Mouse (Mus musculus) bone marrow, adult 2 months (tissue): ENCODE results near the gene Apobr. TPM values are rescaled to one million over a fixed set of nuclear protein-coding genes. Genes with fewer than 3 reads are reported as not detected.

Experiments used
- H3K27ac ChIP-seq: fragments of 200-500 bp; 2 replicates; pipeline ENCODE4 v1.5.1; 2012; ENCODE audit warnings: low read depth, mild to moderate bottlenecking, control low read depth, inconsistent platforms, low read length; ENCODE audit not compliant: control insufficient read depth, poor library complexity, insufficient read depth
- H3K4me1 ChIP-seq: fragments of 200-500 bp; 2 replicates; pipeline ENCODE4 v1.6.1; 2011; ENCODE audit warnings: low read length; ENCODE audit not compliant: control insufficient read depth, insufficient read depth
- H3K4me3 ChIP-seq: fragments of 200-500 bp; replicated peaks from 2 replicates; pipeline ENCODE3; 2011; ENCODE audit warnings: mild to moderate bottlenecking, low read depth, low read length, control low read depth; ENCODE audit not compliant: control insufficient read depth
- CTCF ChIP-seq: fragments of 200-500 bp; IDR thresholded peaks from 2 replicates; pipeline ENCODE4 v1.5.1; 2011; ENCODE audit warnings: low read length, control low read depth; ENCODE audit not compliant: control insufficient read depth, insufficient read depth
- POLR2A ChIP-seq: fragments of 200-500 bp; IDR thresholded peaks from 2 replicates; pipeline ENCODE4 v1.6.1; 2011; ENCODE audit warnings: low read depth, mild to moderate bottlenecking, control low read depth, low read length, borderline replicate concordance; ENCODE audit not compliant: control insufficient read depth
- WGBS: fragments of 180-500 bp; shearing (Covaris S2); methylation state at CpG from one replicate; pipeline ENCODE4 v1.1.7; 2018; 5-methylcytosine and 5-hydroxymethylcytosine counted together
- polyA plus RNA-seq: library from polyadenylated mRNA; stranded (reverse); fragments of >200 nt; gene quantifications from 2 replicates; pipeline ENCODE4 v1.2.4, GENCODE M21; 2011; ENCODE audit warnings: low replicate concordance; ENCODE audit not compliant: missing spikeins, insufficient read depth, insufficient read length

The Apobr gene
- polyA plus RNA-seq, 1 experiment = 45.7 TPM

DNA sequence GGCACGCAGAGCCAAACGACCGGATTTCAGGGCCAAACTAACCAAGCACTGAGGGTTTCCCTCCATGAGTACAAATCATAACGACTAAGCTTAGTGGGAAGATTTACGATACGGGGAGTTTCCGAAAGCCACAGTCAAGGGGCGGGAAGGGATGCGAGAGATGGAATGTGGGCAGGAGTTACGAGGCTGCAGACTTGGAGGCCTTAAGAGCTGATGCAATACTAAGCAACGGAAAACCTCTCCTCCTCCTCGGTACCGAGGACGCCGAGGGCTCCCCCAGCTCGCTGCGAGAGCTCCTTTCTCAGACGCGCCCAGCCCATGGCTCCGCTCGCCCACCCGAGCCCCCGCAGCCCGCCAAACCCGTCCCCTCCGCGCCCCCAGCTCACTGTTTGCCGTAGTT is 19.0 kb upstream of the Apobr start:
- Histone ChIP-seq H3K27ac (peak overlapping the region; percentile 64), H3K4me1 (no peaks in the 10 kb centered on the region), H3K4me3 (peak overlapping the region; percentile 99)
- under 1% methylated on average over 28 of the region's 28 CpGs for WGBS
- TF ChIP-seq POLR2A = no peak

DNA sequence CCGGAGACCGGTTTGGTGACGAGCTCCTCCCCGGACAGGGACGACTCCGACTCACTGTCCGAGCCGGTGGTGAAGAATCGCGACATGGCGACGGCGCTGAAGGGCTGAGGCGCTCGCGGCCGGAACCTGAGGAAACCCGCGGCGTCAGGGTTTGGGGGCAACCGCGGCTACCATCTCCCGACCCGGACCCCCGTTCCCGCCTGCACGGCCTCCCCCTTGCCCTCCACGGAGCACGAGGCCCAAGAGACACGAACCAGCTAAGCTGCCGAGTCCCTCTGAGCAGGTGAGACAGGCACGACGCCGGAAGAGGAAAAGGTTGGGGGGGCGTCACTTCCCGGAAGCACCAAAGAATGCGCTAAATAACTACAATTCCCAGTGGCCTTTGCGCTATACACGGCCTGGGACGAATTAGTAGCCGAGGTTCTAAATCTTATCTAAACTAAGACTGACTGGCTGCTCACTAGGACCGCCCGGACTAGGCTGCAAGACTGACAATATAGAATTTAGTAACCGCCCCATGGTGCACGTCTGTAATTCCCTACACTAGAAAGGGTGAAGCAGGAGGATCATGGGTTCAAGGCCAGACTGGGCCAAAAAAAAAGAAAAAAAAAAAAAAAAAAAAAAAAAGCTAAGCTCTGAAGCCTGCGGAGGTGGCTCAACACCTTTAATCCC is 18.5 kb upstream of the Apobr start, which contains the start of gene Eif3c:
TSS of gene Eif3c (minus strand) at position 318 of the 672 bp plus-strand sequence.
- H3K27ac ChIP-seq = peak within 1 kb of the TSS; percentile 64
- H3K4me3 ChIP-seq = peak within 1 kb of the TSS; percentile 99
- TF ChIP-seq POLR2A = peak; percentile 57; the same call in 1 of the 2 replicates
- TF ChIP-seq CTCF = no peak
- WGBS = under 1% methylated on average over 46 of the region's 46 CpGs
- no peaks in the 10 kb centered on the region for H3K4me1 ChIP-seq

DNA sequence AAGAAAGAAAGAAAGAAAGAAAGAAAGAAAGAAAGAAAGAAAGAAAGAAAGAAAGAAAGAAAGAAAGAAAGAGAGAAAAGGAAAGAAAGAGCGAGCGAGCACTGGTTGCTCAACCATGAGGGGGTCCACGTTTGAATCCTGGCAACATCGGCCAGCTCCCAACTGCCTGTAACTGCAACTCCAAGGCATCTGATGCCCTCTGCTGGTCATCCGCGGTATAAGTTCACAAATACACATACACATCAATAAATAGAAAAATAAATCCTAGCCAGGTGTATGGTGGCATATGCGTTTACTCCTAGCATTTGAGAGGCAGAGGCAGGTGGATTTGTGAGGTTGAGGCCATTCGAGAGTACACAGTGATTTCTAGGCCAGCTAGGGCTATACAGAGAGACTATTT is 7.8 kb upstream of the Apobr start:
- 53% methylated on average over 8 of the region's 8 CpGs for whole genome bisulfite sequencing

DNA sequence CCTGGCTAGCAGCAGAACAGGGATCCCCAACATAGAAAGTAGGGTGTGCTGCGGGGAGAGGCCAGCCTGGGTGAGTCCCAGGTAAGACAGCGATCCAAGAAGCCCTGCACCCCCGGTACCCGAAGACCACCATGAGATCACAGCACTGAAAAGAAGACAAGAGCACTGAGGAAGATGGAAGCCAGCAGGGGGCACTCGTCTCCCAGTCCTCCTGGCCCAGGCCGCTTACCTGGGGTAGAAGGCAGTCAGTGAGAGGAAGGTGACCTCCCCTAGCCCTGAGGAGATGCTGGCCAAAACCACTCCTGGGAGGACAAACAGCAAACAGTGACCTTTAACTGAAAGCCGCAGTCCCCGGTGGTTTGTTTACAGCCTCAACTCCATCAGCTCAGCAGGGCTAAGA is 5.6 kb upstream of the Apobr start:
- 71% methylated on average over 8 of the region's 8 CpGs for whole genome bisulfite sequencing
- TF ChIP-seq POLR2A = no peak
- TF ChIP-seq CTCF = peak; percentile 66
- Histone ChIP-seq H3K4me1 (no peaks in the 10 kb centered on the region), H3K27ac (no peak overlapping the region), H3K4me3 (no peak overlapping the region)

More for the DNA sequence above, 7.8 kb upstream of the Apobr start:
- H3K4me1 ChIP-seq = no peaks in the 10 kb centered on the region
- no peak overlapping the region for H3K27ac ChIP-seq
- no peak overlapping the region for H3K4me3 ChIP-seq
- TF ChIP-seq CTCF (peak; percentile 67), POLR2A (no peak)

DNA sequence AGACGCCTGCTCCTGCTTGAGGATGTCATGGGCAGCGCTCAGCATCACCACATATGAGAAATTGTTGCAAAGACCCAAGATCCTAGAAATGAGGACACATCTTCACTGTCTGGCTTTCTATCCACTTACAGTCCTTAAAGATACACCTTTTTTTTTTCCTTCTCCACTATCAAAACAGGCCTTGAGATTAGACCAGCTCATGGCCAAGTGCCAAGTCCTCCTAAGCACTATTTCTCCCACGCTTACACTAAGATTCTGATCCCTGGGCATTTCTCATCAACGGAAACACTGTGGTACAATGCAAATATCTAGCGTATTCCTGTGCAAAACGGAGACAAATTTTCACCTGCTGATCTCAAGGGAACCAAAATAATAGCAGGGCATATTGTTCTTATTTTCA is 3.1 kb upstream of the Apobr start:
- Histone ChIP-seq H3K4me3 (no peak overlapping the region), H3K27ac (no peak overlapping the region), H3K4me1 (no peaks in the 10 kb centered on the region; the same call in 1 of the 2 replicates)
- 80% methylated on average over 6 of the region's 6 CpGs for WGBS
- TF ChIP-seq POLR2A = no peak
- TF ChIP-seq CTCF = no peak

DNA sequence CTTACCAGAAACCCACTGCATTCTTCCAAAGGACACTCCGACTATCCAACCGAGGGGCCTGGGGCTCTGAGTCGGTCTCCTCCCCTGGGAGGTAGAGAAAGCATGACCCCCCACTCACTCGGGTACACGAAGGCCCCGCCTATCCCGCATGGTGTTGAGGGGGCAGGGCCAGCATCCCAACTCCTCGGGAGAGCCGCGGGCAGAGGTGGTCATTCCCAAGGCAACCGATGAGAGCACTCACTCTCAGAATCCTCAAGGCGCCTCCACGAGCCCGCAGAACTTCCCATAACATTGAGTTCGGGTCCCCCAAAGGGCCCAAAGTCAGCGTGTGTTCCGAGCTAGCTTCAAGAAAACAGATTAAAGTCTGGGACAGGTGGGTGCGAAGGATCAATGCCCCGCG is 2.0 kb upstream of the Apobr start:
- Histone ChIP-seq H3K4me1 (no peaks in the 10 kb centered on the region; the same call in 1 of the 2 replicates), H3K4me3 (peak overlapping the region; percentile 79), H3K27ac (no peak overlapping the region)
- TF ChIP-seq POLR2A (no peak), CTCF (no peak)
- WGBS = 20% methylated on average over 20 of the region's 20 CpGs

DNA sequence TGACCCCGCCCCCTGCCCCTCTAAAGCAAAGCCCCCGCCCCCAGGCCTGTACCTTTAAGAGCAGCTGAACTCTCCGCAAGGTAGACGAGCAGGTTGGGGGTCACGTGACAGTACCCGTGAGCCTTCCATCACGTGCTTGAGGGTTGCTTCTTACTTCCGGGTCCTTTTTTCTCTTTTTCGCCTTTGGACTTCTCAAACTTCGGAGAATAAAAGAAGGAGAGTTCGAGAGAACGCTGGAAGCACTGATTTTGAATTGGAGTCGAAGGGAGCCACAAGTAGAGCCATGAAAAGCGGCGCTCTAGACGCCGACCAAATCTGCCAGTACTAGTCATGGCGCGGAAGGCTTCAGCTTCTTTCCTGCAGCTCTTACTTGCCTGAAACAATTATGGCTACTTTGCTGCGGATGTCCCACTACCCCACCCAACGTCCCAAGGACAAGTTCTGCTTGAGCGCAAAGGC is 1.5 kb upstream of the Apobr start:
- Histone ChIP-seq H3K4me3 (peak overlapping the region; percentile 79), H3K4me1 (no peaks in the 10 kb centered on the region; the same call in 1 of the 2 replicates), H3K27ac (peak overlapping the region; percentile 75)
- TF ChIP-seq POLR2A (no peak; the same call in 1 of the 2 replicates), CTCF (no peak)
- WGBS = under 1% methylated on average over 22 of the region's 22 CpGs

DNA sequence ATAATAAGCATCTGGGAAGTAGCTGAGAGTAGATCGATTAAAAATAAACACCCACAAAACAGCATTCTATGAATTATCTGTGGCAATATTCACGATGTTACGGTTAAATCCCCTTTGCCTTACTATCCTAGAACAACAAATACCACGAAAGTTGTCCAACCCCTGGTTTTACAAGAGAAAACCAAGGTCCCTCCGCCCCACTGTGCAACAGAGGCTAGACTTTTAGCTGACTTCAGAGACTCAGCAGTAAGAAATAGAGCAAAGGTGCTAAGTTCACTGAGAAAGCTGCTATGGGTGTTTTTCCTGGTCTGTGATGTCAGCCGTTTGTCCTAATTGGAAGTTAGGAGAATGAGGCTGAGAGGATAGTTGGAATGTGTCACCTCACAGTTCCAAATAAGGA is 981 bp upstream of the Apobr start:
- TF ChIP-seq CTCF (no peak), POLR2A (no peak)
- no peaks in the 10 kb centered on the region; the same call in 1 of the 2 replicates for H3K4me1 ChIP-seq
- peak overlapping the region; percentile 79 for H3K4me3 ChIP-seq
- 7% methylated on average over 6 of the region's 6 CpGs for WGBS
- H3K27ac ChIP-seq = peak overlapping the region; percentile 90

DNA sequence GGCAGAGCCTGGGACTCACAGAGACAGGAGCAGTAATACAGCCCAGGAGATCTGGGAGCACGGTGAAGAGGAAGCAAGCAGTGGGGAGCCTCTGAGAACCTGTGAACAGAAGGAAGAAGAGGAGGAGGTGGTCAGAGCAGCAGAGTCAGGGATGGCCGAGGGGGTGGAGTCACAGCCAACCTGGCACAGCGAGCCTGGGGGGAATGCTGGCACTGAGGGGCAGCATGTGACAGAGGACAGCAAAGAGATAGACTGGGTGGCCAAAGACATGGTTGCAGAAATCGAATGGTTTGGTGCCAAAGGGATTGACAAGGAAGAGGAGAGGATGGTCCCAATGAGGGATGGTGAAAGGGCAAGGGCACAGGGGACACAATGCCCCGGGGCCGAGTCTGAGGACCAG is 975 bp downstream of the Apobr start, which contains the start of gene Cln3:
TSS of gene Cln3 (minus strand) at position 101 of the 400 bp plus-strand sequence.
- H3K4me3 ChIP-seq = peak within 1 kb of the TSS; percentile 70
- H3K4me1 ChIP-seq = no peaks in the 10 kb centered on the region; the same call in 1 of the 2 replicates
- no peak for TF ChIP-seq CTCF
- TF ChIP-seq POLR2A = peak; percentile 51; the same call in 1 of the 2 replicates
- 37% methylated on average over 6 of the region's 6 CpGs for WGBS
- H3K27ac ChIP-seq = peak within 1 kb of the TSS; percentile 90
